Mouse (Mus musculus): ENCODE data around the gene Atp6v1a. TPM values are rescaled to one million over a fixed set of nuclear protein-coding genes. Genes with fewer than 3 reads are reported as not detected.

Atp6v1a gene
- polyA plus RNA-seq, 2 experiments, result 32.9 to 64.4 TPM

DNA sequence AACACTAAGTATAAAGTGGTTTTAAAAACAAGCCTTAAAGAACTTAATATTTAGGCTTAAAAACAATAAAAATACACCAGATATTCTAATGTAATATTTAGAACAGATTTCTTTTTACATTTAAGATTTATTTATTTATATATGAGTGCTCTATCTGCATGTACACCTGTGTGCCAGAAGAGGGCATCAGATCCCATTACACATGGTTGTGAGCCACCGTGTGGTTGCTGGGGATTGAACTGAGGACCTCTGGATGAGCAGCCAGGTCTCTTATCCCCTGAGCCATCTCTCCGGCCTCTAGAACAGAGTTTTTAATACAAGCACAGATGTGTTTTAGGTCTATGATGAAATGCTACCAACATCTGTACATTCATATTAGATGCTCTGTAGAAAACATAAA lies 36.6 kb downstream of the Atp6v1a start:
- H3K9ac ChIP-seq (ENCODE audit: low read depth, low read length, severe bottlenecking), result no peak overlapping the region
- no peak overlapping the region for H3K4me2 ChIP-seq (replicated peaks; ENCODE audit: low read depth, low read length, severe bottlenecking)
- H3K9me3 ChIP-seq (ENCODE audit: control insufficient read depth, low read length), result no peaks in the 10 kb centered on the region
- TF ChIP-seq POLR2A (IDR thresholded peaks at IDR 0.05; ENCODE audit: borderline replicate concordance, extremely low read depth, insufficient read depth, insufficient read length), result no peak
- DNase-seq (ENCODE audit: low spot score) (no peak), ATAC-seq (ENCODE audit: low FRiP score, low read depth) (no peak)
- no peak overlapping the region for H3K4me3 ChIP-seq (replicated peaks; ENCODE audit: low read length)
- no peaks in the 10 kb centered on the region for H3K4me1 ChIP-seq (ENCODE audit: control insufficient read depth, insufficient read depth, low read length)
- H3K27me3 ChIP-seq (ENCODE audit: control insufficient read depth, insufficient read depth, low read length), result no peaks in the 10 kb centered on the region
- WGBS, result 93% methylated on average over 2 of the region's 2 CpGs
- H3K27ac ChIP-seq (replicated peaks; ENCODE audit: low read depth, low read length), result no peak overlapping the region
- peaks cover 73% of the 10 kb centered on the region for H3K36me3 ChIP-seq (ENCODE audit: control insufficient read depth, insufficient read depth, low read length)

- no peak for TF ChIP-seq POLR2A (IDR thresholded peaks at IDR 0.05; ENCODE audit: borderline replicate concordance, extremely low read depth, insufficient read depth, insufficient read length)
- WGBS, result 88% methylated on average over 12 of the region's 12 CpGs
- no peaks in the 10 kb centered on the region for H3K27me3 ChIP-seq (ENCODE audit: control insufficient read depth, insufficient read depth, low read length)
Observed at GRCm38 (mm10) chr16:44101181-44101710, 38.3 kb downstream of the Atp6v1a start.

GRCm38 (mm10) chr16:44099377-44099776 lies 40.1 kb downstream of the Atp6v1a start:
- no peak for TF ChIP-seq POLR2A (IDR thresholded peaks at IDR 0.05; ENCODE audit: borderline replicate concordance, extremely low read depth, insufficient read depth, insufficient read length)
- Histone ChIP-seq H3K27ac (replicated peaks; ENCODE audit: low read depth, low read length) (no peak overlapping the region), H3K27me3 (ENCODE audit: control insufficient read depth, insufficient read depth, low read length) (no peaks in the 10 kb centered on the region), H3K9me3 (ENCODE audit: control insufficient read depth, low read length) (no peaks in the 10 kb centered on the region), H3K4me2 (replicated peaks; ENCODE audit: low read depth, low read length, severe bottlenecking) (no peak overlapping the region), H3K36me3 (ENCODE audit: control insufficient read depth, insufficient read depth, low read length) (peaks cover 82% of the 10 kb centered on the region), H3K4me1 (ENCODE audit: control insufficient read depth, insufficient read depth, low read length) (no peaks in the 10 kb centered on the region), H3K9ac (ENCODE audit: low read depth, low read length, severe bottlenecking) (no peak overlapping the region), H3K4me3 (replicated peaks; ENCODE audit: low read length) (no peak overlapping the region)
- DNase-seq (ENCODE audit: low spot score) (no peak), ATAC-seq (ENCODE audit: low FRiP score, low read depth) (no peak)
- WGBS, result 94% methylated on average over 7 of the region's 7 CpGs

More at GRCm38 (mm10) chr16:44101181-44101710, 38.3 kb downstream of the Atp6v1a start:
- Histone ChIP-seq H3K27ac (replicated peaks; ENCODE audit: low read depth, low read length) (no peak overlapping the region), H3K9ac (ENCODE audit: low read depth, low read length, severe bottlenecking) (no peak overlapping the region), H3K4me3 (replicated peaks; ENCODE audit: low read length) (no peak overlapping the region), H3K36me3 (ENCODE audit: control insufficient read depth, insufficient read depth, low read length) (peaks cover 72% of the 10 kb centered on the region), H3K4me2 (replicated peaks; ENCODE audit: low read depth, low read length, severe bottlenecking) (no peak overlapping the region), H3K9me3 (ENCODE audit: control insufficient read depth, low read length) (no peaks in the 10 kb centered on the region), H3K4me1 (ENCODE audit: control insufficient read depth, insufficient read depth, low read length) (no peaks in the 10 kb centered on the region)
- ATAC-seq (ENCODE audit: low FRiP score, low read depth) (no peak), DNase-seq (ENCODE audit: low spot score) (no peak)

DNA sequence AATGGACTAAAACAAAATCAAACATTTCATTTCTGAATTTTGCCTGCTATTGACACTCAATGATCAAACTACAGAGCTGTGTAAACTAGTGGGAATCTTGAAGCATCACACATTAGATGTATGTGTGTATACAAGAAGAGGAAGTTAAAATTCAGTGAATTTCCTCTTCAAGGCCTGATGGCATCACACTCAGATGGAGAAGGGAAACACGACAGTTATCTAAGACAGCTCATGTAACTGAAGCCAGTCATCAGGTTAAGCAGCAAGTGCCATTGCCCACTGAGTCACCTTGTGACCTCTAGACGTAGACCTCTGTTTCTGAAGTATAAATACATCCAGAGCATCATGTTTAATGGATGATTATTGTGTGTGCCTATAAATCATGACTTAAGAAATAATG lies 51.9 kb downstream of the Atp6v1a start:
- Histone ChIP-seq H3K27me3 (ENCODE audit: control insufficient read depth, insufficient read depth, low read length) (no peaks in the 10 kb centered on the region), H3K4me2 (replicated peaks; ENCODE audit: low read depth, low read length, severe bottlenecking) (no peak overlapping the region), H3K36me3 (ENCODE audit: control insufficient read depth, insufficient read depth, low read length) (peaks cover 61% of the 10 kb centered on the region), H3K9ac (ENCODE audit: low read depth, low read length, severe bottlenecking) (no peak overlapping the region), H3K27ac (replicated peaks; ENCODE audit: low read depth, low read length) (no peak overlapping the region), H3K9me3 (ENCODE audit: control insufficient read depth, low read length) (no peaks in the 10 kb centered on the region), H3K4me1 (ENCODE audit: control insufficient read depth, insufficient read depth, low read length) (no peaks in the 10 kb centered on the region), H3K4me3 (replicated peaks; ENCODE audit: low read length) (no peak overlapping the region)
- DNase-seq (ENCODE audit: low spot score) (no peak), ATAC-seq (ENCODE audit: low FRiP score, low read depth) (no peak)
- TF ChIP-seq POLR2A (IDR thresholded peaks at IDR 0.05; ENCODE audit: borderline replicate concordance, extremely low read depth, insufficient read depth, insufficient read length), result no peak
- WGBS, result 73% methylated on average over 2 of the region's 2 CpGs

DNA sequence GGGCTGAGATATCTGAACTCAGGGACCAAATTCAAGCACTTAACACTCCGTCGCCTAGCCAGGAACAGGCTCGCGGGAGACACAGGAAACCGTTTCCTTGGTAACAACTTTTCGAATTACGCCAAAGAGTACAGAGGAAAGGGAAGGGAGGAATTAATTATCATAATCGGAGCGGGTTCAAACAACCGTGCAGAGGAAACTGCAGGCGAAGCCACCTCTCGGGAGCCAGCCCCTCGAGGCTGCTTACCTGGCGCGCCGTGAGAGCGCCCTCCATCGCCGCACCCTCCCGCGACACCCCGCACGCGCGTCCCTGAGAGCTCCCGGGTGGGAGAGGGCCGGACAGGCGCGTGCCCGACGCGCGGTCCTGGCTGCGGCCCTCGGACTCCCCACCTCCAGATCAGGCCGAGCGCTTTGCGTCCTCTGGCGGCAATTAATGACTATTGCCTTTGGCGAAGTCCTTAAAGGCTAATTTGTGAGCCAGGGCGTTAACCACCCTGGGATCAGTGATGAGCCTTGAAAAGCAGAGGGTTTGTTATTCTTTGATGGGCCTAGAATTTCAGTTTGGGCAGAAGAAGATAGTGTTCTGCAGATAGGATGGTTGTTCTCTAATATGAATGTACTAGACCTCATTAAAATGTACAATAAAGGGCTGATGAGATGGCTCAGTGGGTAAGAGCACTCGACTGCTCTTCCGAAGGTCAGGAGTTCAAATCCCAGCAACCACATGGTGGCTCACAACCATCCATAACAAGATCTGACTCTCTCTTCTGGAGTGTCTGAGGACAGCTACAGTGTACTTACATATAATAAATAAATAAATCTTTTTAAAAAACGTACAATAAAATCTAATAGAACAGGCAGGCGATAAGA lies 76.2 kb downstream of the Atp6v1a start, which contains the start of gene Gramd1c:
Gene Gramd1c (minus strand): TSS at position 321 of the 870 bp plus-strand sequence.
- H3K4me2 ChIP-seq (replicated peaks; ENCODE audit: low read depth, low read length, severe bottlenecking), result peak within 1 kb of the TSS; percentile 69
- 6% methylated on average over 45 of the region's 45 CpGs for WGBS
- peak within 1 kb of the TSS; percentile 54 for H3K4me3 ChIP-seq (replicated peaks; ENCODE audit: low read length)
- no peaks in the 10 kb centered on the region for H3K9me3 ChIP-seq (ENCODE audit: control insufficient read depth, low read length)
- peak; percentile 88 for ATAC-seq (ENCODE audit: low FRiP score, low read depth)
- TF ChIP-seq POLR2A (IDR thresholded peaks at IDR 0.05; ENCODE audit: borderline replicate concordance, extremely low read depth, insufficient read depth, insufficient read length), result no peak
- peaks cover 2% of the 10 kb centered on the region; the same call in 1 of the 2 replicates for H3K4me1 ChIP-seq (ENCODE audit: control insufficient read depth, insufficient read depth, low read length)
- H3K27me3 ChIP-seq (ENCODE audit: control insufficient read depth, insufficient read depth, low read length), result no peaks in the 10 kb centered on the region
- no peaks in the 10 kb centered on the region for H3K36me3 ChIP-seq (ENCODE audit: control insufficient read depth, insufficient read depth, low read length)
- peak; percentile 78 for DNase-seq (ENCODE audit: low spot score)
- H3K9ac ChIP-seq (ENCODE audit: low read depth, low read length, severe bottlenecking), result peak within 1 kb of the TSS; percentile 77
- no peak within 1 kb of the TSS for H3K27ac ChIP-seq (replicated peaks; ENCODE audit: low read depth, low read length)

All from limb, embryonic 14.5 days (tissue).